Mouse (Mus musculus): ENCODE measurements around the gene Gm5485.

Gene Gm5485

DNA sequence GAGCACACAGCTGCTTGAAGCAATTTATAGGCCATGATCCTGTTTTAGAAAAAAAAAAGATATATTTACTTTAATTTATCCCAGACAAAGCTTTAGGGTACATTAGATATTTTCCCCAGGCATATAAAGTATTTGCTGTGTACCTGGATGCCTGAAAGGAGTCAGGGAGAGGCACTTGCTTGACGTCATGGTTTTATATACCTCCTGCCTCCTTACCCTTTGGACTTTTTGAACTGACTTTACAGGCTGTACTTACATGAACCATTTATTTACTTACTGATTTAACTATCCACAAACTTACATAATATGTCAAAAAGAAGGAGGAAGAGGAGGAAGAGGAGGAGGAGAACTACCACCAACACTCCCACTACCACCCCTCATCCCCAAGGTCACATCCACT, at the start of gene Gm5485:
Gene Gm5485, minus strand, starts transcription at position 171 of the 400 bp plus-strand sequence.
- DNase-seq (ENCODE audit: low spot score): no peak

DNA sequence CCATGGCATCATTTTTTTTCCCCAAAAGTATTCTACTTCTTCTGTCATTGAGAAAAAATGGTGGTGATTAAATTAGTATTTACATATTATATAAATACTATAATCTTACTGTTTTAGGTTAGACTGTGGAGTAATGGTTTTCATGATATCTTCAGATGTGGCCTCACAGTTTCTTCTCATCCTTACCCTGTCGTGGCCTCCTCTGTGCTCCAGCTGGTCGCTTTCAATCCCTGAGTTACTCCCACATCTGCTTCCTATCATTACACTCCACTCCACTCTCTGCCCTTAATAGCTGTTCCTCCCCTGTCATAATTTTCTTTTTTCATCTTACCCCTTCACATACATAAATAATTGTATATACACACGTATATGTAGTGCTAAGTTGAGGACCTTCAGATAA, 41.0 kb upstream of the Gm5485 start:
- DNase-seq (ENCODE audit: low spot score): no peak

DNA sequence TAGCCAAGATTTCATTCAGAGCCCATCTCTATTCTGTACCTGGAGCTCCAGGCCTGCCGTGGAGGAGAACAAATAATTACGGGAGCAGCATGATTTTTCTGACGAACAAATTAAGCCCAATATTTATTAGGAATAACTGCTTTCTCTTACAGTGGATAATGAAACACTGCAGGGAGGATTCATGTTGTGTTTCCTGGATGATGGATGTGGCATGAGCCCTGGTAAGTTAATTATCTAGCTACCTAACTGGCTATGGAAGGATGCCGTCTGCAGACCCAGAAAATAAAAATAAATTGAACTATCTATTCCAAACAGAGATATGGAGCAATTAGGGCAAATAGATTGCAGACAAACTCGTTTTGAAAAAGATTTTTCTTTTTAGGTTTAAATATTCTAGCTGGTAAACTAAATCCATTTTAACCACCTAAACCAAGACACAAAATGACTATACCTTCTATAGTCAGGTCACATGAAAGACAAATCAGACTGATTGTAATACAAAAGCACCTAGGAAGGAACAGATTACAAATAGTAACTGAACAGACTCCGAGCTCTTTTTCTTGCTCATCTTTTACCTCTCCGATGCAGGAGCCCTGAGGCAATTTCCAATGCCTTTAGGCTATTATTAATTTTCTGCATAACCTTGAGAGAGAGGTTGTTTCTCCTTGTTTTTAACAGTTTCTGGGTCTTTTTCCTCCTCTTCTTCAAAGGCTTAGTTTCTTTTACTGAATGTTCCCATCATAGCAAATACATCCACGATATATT, 34.1 kb upstream of the Gm5485 start:
- no peak for DNase-seq (ENCODE audit: low spot score)

DNA sequence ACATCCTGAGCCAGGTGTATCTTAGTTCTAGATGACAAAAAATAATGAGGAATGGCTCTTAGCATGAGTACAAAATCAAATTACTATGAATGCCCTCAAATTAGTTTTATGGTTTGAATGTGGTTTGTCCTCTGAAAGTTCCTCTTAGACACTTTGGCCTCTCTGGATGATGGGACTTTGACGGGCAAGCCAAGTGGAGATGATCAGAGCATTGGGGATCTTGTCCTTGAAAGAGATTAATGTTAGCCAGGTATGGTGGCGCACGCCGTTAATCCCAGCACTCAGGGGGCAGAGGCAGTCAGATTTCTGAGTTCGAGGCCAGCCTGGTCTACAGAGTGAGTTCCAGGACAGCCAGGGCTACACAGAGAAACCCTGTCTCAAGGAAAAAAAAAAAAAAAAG, 32.4 kb upstream of the Gm5485 start:
- no peak for DNase-seq (ENCODE audit: low spot score)

DNA sequence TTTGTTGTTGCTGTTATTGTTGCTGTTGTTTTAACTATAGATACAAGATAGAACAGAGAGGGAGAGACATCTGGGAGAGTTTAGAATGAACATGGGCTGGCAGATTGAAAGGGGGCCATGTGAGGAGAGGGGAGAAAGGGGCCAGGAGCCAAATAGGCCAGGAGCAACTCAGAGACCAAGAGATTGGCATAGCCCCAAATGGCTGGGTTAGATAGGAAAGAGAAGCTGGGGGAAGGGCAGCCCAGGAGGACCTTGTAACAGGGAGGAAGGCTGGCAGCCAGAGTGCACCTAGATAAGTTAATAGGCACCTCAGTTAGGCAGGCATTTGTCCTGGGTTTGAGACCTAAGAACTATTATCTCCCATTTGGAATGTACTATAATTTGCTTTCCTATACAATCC, 25.3 kb upstream of the Gm5485 start:
- DNase-seq (ENCODE audit: low spot score): no peak

DNA sequence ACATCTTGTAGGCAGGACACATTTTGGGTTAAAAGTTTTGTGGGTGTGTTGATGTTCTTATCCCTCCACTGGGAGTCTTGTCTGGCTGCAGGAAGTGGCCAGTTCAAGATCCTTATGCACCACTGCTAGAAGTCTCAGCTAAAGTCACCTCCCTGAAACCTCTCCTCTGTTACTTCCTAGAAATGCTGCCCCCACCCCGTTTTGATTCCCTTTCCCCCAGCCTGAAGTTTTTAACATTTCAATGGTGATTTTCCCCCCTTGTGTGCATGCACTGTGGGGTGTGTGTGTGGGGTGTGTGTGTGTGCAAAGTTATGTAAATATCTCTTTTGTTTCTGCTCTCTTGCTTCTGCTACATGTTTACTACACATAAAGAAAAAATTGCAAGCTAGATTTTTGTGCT, 23.2 kb upstream of the Gm5485 start:
- DNase-seq (ENCODE audit: low spot score): no peak

DNA sequence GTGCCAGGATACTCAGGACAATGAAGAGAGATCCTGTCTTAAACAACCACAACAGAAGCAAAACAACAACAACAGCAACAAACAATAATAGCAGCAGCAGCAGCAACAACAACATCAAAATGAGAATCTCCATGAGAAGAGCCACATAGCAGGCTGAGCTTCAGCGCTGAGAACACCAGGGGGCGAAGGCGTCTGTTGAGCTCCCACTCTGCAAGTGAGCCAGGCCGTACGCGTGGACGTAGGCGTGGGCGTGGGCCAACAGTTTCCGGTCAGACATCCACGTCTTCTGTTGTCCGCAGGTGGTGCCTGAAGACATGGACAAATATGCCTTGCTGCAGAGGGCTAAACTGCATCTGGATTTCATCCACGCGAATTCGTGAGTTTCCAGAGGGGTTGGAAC, 18.8 kb upstream of the Gm5485 start, which contains the start of gene Morc1:
Gene Morc1, plus strand, starts transcription at position 211 of the 400 bp plus-strand sequence.
- DNase-seq (ENCODE audit: low spot score): no peak

DNA sequence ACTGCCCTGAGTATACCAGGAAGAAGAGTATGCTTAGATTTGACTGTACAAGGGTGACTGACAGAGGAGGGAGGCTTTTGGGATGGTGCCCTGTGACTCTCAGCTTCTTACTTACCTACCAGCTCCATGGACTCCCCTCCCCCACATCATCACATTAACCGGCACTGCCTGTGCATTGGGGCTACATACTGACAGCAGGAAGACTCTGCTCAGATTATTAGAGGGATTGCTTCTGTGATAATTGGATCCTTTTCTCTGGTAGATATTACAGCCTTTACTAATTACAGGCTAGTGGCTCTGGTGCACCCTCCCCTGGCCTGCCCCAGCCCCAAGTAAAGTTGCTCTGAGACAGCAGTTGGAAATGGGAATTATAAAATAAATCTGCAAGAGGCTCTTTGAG, 17.2 kb upstream of the Gm5485 start:
- no peak for DNase-seq (ENCODE audit: low spot score)

DNA sequence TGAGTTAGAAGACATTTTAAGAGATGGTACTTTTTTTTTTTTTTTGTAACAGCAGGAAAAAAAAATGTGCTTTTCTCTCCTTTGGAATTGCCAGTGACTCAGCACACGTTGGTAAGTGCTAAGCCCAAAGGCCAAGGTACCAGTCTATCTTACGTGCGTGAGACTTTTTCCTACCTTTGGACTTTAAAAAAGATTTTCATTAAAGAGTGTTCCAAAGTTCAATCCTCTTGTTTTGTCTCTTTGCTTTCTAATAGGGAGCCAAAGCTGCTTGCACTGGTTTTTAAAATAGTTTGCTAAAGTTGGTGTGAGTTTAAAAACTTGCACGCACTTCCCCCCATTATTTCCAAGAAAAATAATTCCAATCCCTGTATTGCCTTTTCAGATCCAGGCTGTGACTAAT, 11.9 kb upstream of the Gm5485 start:
- no peak for DNase-seq (ENCODE audit: low spot score)

DNA sequence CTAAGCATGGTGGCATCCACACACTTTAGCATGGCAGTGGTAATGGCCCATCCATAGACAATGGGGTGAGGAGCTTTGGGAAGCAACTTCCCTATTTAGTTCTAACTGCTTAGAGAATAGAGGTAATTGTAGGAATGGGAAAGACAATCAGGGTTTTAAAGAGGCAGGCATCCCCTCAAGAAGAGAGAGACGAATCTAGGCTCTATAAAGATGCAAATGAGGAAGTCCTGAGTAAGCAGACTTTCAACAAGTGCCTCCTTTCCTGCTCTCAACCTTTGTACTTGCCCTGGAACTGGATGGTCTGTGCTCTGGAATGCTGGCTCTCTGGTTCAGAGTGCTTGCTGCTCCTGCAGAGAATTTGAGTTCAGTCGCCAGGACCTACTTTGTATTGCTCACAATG, 10.3 kb upstream of the Gm5485 start:
- DNase-seq (ENCODE audit: low spot score): no peak

DNA sequence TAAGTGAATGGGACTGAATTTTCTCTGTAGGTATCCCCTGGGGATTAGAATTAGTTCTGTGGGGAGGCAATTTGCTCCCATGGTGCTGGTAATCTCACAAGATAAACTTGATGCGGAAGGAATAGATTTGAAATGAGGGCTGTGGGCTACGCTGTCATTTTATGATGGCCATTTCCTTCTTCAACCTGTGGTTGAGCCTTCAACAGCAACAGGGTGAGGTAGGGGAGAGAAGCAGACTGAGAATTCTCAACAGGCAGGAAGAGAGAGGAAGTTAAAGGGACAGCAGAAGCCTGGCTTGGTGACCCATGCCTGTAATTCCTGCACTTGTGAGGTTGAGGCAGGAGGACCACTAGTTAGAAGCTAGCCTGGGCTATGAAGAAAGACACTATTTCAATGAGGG, 6.8 kb upstream of the Gm5485 start:
- DNase-seq (ENCODE audit: low spot score): no peak

DNA sequence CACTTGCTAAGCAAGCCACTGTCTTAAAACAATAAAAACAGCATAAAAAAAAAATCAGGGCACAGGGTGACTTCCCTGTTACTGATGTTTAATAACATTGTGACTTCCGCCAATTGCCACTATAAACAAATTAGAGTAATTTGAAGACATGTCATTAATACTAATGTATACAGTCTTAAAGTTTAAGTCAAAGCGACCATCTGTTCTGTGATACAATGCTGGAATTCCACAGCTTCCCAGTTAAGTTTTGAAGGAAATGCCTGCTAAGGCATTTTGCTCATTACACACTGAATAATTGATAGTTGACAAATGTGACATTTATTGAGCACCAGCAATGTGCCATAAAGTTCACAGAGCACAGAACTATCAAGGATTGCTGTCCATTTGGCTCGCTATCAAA, 6.3 kb upstream of the Gm5485 start:
- no peak for DNase-seq (ENCODE audit: low spot score)

DNA sequence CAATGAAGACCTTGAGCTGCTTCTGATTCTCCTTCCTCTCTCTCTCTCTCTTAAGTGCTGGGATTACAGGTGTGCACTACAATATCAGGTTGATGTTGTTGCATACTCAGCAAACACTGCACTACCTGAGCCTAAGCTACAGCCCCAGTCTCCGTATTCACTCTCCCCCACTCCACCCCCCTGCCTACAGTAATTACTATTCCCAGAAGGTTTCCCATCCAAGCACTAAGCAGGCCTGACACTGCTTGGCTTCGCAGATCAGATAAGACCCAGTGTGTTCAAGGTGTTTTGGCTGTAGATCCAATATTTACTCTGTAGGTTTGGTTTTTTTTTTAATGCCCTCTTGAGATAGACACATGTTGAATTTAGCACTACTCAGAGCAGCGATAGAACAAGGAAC, 2.1 kb downstream of the Gm5485 start:
- DNase-seq (ENCODE audit: low spot score): no peak

DNA sequence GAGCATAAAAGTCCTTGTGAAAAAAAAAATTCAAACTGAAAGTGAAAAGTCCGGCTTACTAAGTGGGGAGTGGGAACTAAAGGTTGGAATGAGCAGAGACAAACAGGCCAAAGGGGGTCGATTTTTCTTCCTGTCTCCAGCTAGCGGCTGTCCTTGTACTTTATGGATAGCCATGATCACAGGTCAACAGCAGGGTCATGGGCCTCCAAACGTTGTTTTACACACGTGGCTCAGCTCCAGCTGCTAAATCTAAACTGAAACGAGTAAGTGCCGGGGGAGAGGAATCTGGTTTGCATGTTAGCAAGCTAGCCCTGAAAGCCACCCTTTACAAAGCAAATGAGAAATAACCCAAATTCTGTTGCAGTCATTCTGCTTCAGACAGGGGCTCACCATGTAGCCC, 2.6 kb downstream of the Gm5485 start:
- no peak for DNase-seq (ENCODE audit: low spot score)

DNA sequence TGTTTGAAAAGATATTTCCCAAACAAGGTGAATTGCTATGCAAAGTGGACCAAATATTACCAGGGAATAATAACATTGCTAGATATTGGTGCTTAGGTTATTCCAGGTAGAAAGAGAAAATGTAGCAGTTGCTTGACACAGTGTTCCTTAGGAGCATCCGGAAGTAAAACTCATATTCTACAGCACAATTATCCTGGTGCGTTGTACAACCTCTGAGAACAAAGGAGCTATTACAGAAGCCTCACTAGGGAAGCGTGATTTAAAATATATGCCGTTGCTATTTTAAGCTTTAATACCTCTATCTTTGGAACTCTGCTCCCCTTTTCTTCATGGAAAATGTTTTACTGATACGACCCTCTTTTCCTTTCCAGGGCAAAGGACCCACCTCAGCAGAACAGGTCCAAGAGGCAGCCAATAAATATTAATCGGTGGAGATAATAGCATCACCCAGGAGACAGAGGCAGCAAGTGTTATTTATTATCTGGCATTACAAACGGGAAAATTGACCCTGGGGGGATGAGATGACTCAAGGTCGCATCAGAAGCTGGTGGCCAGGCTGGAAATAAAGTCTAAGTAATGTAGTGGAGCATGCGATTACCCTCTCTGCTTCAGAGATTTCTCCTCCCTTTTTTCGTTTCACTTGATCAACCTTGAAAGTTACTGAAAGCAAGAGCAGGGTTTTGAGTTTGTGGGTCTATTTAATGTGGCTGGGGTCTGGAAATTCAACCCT, 6.4 kb downstream of the Gm5485 start:
- no peak for DNase-seq (ENCODE audit: low spot score)

DNA sequence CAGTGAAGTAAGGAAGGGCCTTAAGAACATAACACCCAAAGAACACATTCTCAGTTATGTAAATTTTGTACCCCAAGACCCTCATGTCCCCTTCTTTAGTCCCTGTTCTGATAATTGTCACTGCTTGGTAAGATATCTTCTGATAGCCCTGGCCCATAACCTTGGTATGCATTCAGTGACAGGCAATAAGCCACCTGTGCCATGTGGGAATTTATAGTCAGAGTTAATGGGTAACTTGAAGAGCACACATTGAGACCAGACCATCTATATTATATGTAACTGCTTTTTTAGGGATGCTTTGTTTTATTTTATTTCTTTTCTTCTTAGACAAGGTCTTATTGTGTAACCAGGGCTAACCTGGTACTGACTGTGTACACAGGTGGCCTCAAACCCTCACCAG, 8.2 kb downstream of the Gm5485 start:
- DNase-seq (ENCODE audit: low spot score): no peak

DNA sequence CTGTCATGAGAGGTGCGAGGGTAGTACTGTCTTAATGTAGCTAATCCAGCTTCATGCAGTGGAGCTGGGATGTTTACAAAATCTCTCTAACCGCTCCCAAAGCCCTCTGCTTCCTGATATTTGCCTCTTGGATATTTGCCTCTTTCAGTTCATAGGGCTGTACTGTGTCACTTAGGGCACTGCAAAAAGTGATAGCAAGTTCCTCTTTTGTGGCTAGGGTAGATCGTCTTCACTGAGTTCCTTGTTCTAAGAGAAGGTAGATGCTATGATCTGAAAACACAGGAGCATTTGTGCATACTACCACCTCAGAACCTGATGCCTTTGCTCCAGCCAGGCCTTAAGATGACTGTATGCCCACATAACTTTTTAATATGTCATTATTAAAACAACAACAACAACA, 8.8 kb downstream of the Gm5485 start:
- no peak for DNase-seq (ENCODE audit: low spot score)

DNA sequence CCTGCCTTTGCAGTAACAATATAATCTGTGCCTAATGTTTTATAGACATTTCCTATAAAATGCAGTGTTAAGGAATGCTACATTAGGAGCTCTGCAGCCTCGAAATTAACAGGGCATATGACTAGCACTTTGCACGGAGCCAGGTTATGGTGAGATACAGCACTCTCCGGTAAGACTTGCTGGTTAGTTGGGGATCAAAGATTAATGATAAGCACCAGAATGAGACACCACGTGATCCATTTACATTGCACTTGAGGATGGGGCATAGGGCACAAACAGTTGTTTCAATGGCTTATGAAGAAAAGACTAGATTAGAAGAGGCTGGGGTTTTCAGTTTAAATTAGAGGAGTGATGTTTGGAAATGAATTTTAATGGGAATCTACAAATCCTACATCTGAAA, 9.3 kb downstream of the Gm5485 start:
- DNase-seq (ENCODE audit: low spot score): no peak

DNA sequence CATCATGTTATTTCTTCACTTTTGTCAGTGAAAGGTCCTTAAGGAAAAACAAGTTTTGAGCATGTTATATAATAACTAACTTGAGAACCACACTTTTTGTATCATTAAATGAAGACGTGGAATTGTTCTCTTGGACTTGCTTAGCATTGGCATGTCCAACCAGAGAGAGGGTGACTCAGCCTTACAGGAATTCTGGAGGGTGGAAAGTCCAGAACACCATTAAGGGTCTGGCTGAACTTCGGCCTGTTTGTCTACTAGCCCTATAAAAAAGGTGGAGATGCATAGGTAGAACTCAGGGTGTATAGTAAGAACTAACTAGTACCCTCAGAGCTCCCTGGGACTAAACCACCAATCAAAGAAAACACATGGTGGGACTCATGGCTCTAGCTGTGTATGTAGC, 16.9 kb downstream of the Gm5485 start:
- no peak for DNase-seq (ENCODE audit: low spot score)

DNA sequence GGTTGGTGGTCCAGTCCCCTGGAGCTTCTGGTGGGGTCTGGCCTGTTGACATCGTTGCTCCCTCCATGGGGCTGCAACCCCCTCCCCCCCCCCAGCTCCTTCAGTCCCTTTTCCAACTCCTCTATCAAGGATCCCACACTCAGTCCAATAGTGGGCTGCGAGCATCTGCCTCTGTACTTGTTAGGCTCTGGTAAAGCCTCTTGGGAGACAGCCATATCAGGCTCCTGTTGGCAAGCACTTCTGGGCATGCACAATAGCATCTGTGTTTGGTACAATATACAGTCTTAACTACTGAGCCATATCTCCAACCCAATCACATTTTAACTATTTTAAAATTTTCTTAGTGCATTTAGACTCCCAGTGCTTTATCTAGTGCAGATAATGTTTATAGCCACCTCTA, 25.2 kb downstream of the Gm5485 start:
- no peak for DNase-seq (ENCODE audit: low spot score)

DNA sequence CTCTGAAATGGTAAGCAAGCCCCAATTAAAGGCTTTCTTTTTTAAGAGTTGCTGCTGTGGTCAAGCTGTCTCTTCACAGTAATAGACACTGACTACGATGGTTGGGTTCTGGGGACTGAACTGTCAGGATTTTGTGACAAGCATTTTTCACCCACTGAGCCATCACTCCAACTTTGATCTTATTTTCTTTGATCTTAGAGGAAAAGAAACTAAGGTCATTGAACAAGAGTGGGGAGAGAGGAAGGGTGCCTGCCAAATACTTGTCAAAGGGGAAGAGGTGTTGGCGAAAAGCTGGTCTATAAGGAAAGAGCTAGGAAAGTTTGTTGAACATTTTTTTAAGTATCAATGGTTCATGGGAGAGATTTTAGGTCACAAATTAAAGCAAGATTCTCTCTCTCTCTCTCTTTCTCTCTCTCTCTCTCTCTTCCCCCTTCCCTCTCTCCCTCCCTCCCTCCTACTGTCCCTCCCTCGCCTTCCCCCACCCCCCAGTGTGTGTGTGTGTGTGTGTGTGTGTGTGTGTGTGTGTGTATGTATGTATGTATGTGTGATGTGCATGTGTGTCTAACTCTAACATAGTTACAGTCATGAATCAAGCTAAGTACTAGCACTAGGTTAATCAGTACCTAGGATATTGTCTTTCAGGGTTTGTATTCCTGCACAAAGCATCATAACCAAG, 28.5 kb downstream of the Gm5485 start:
- no peak for DNase-seq (ENCODE audit: low spot score)

DNA sequence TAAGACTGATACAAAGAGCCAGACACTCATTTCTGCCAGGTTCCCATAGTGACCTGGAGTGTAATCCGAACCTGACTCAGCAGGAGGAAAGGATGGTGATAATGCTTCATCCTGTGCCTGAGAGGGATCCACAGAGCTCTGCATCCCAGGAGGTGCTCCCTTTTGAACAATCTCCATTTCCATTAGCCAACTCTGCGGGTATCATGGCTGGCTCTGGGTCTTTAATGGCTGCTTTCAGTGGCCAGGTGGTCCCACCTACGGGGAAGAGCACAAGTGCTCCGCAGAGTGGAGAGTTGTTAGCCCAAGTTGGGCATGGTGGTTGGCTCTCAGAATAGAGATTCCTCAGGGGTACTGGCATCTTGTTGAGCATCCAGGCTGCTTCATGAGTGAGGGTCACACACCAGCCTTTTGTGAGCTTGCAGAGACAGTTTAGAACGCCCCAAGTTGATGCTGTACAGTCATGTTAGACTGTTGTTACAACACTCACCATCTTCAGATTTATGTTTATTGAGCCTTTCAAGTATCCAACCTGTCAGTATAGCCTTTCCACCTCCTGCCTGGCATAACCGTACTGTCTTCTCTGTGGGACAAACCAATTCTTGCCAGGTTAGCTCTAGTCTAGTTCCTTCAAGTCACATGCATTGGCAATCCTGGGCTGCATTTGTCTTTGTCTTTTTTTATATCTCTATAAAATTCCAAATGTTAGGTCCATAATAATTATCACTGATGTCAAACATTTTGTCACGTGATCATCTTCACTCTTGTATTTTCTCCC, 38.3 kb downstream of the Gm5485 start:
- DNase-seq (ENCODE audit: low spot score): no peak

Measured in spleen, adult 12 weeks (tissue).